Mouse (Mus musculus) MEL (cell line): ENCODE measurements around the gene Smyd3. TPM values are rescaled to one million over a fixed set of nuclear protein-coding genes. Genes with fewer than 3 reads are reported as not detected.

Source experiments
- DNase-seq: peaks from one replicate; pipeline ENCODE4 v3.0.0; 2011; ENCODE audit warnings: low read depth, low spot score
- H3K27ac ChIP-seq: 2 replicates; pipeline ENCODE4 v1.5.1; 2012; ENCODE audit warnings: low read depth, mild to moderate bottlenecking, control low read depth, low read length, moderate library complexity; ENCODE audit not compliant: control insufficient read depth
- H3K27me3 ChIP-seq, 2 experiments: fragments of 150-350 bp in 1 of 2; sonication (generic) in 1 of 2; 2 replicates each; pipeline ENCODE4 v1.6.1; 2012; ENCODE audit warnings: low read length in 2 of 2, mild to moderate bottlenecking in 2 of 2, improper control_type of control experiment in 1 of 2, moderate library complexity in 1 of 2; ENCODE audit not compliant: insufficient read depth in 2 of 2, control insufficient read depth in 1 of 2
- H3K36me3 ChIP-seq, 2 experiments: 2 replicates each; pipeline ENCODE4 v1.6.1; 2012 to 2014; ENCODE audit warnings: low read length in 2 of 2, improper control_type of control experiment in 1 of 2, inconsistent platforms in 1 of 2, mild to moderate bottlenecking in 1 of 2; ENCODE audit not compliant: insufficient read depth in 2 of 2, control insufficient read depth in 1 of 2
- H3K4me1 ChIP-seq, 2 experiments: fragments of 150-350 bp in 1 of 2; sonication (generic) in 1 of 2; 2 replicates each; pipeline ENCODE4 v1.6.1; 2012; ENCODE audit warnings: low read length in 2 of 2, improper control_type of control experiment in 1 of 2, mild to moderate bottlenecking in 1 of 2; ENCODE audit not compliant: insufficient read depth in 2 of 2, control insufficient read depth in 1 of 2
- H3K4me3 ChIP-seq, 2 experiments: fragments of 150-350 bp in 1 of 2; sonication (generic) in 1 of 2; 2 replicates each; pipeline ENCODE4 v1.5.1; 2012; ENCODE audit warnings: low read depth in 2 of 2, low read length in 2 of 2, mild to moderate bottlenecking in 2 of 2, moderate library complexity in 2 of 2, control low read depth in 1 of 2, improper control_type of control experiment in 1 of 2; ENCODE audit not compliant: control insufficient read depth in 1 of 2, insufficient read depth in 1 of 2
- H3K79me2 ChIP-seq: 2 replicates; pipeline ENCODE4 v1.6.1; 2012; ENCODE audit warnings: mild to moderate bottlenecking, low read length, moderate library complexity; ENCODE audit not compliant: control insufficient read depth, poor library complexity, insufficient read depth
- H3K9ac ChIP-seq: 2 replicates; pipeline ENCODE4 v1.6.1; 2012; ENCODE audit warnings: low read depth, mild to moderate bottlenecking, control low read depth, low read length, moderate library complexity; ENCODE audit not compliant: control insufficient read depth, poor library complexity, severe bottlenecking
- H3K9me3 ChIP-seq: fragments of 150-350 bp; sonication (generic); replicated peaks from 2 replicates; pipeline ENCODE4 v1.6.1; 2012; ENCODE audit warnings: mild to moderate bottlenecking, low read length, improper control_type of control experiment, moderate library complexity; ENCODE audit not compliant: insufficient read depth
- BHLHE40 ChIP-seq: IDR thresholded peaks from 2 replicates; pipeline ENCODE4 v1.6.1; 2012; ENCODE audit warnings: low read depth, mild to moderate bottlenecking, inconsistent platforms, low read length, improper control_type of control experiment, borderline replicate concordance
- CHD2 ChIP-seq: IDR thresholded peaks from 2 replicates; pipeline ENCODE4 v1.6.1; 2011; ENCODE audit warnings: low read length, improper control_type of control experiment
- ELF1 ChIP-seq: IDR thresholded peaks from 2 replicates; pipeline ENCODE4 v1.6.1; 2014; ENCODE audit warnings: low read depth, mild to moderate bottlenecking, inconsistent platforms, low read length, improper control_type of control experiment, moderate library complexity
- EP300 ChIP-seq, 2 experiments: IDR thresholded peaks; 2 replicates each; pipeline ENCODE4 v1.6.1; 2011; ENCODE audit warnings: improper control_type of control experiment in 2 of 2, low read length in 2 of 2, low read depth in 1 of 2, mild to moderate bottlenecking in 1 of 2
- GATA1 ChIP-seq: IDR thresholded peaks from 2 replicates; pipeline ENCODE4 v1.6.1; 2011; ENCODE audit warnings: low read depth, low read length, improper control_type of control experiment
- HCFC1 ChIP-seq: IDR thresholded peaks from 2 replicates; pipeline ENCODE4 v1.6.1; 2012; ENCODE audit warnings: low read depth, mild to moderate bottlenecking, inconsistent platforms, low read length, improper control_type of control experiment, moderate library complexity
- JUND ChIP-seq: IDR thresholded peaks from 2 replicates; pipeline ENCODE4 v1.6.1; 2011; ENCODE audit warnings: low read depth, mild to moderate bottlenecking, improper control_type of control experiment, low read length
- KAT2A ChIP-seq: conservative IDR thresholded peaks from 2 replicates; pipeline ENCODE4 v1.6.1; 2012; ENCODE audit warnings: low read depth, low read length, improper control_type of control experiment, inconsistent platforms
- MAX ChIP-seq: IDR thresholded peaks from 2 replicates; pipeline ENCODE4 v1.6.1; 2011; ENCODE audit warnings: low read length, improper control_type of control experiment
- MEF2A ChIP-seq: IDR thresholded peaks from 2 replicates; pipeline ENCODE4 v1.6.1; 2014; ENCODE audit warnings: low read depth, mild to moderate bottlenecking, inconsistent platforms, low read length, improper control_type of control experiment; ENCODE audit not compliant: poor library complexity, insufficient replicate concordance, severe bottlenecking; ENCODE audit errors: extremely low read depth
- MXI1 ChIP-seq: IDR thresholded peaks from 2 replicates; pipeline ENCODE4 v1.6.1; 2011; ENCODE audit warnings: mild to moderate bottlenecking, low read depth, low read length, improper control_type of control experiment
- MYB ChIP-seq: IDR thresholded peaks from 2 replicates; pipeline ENCODE4 v1.6.1; 2011; ENCODE audit warnings: mild to moderate bottlenecking, low read depth, low read length, improper control_type of control experiment
- POLR2AphosphoS5 ChIP-seq: IDR thresholded peaks from 2 replicates; pipeline ENCODE4 v1.6.1; 2012; ENCODE audit warnings: low read depth, borderline replicate concordance, mild to moderate bottlenecking, inconsistent platforms, low read length, moderate library complexity, mixed read lengths
- RCOR1 ChIP-seq: IDR thresholded peaks from 2 replicates; pipeline ENCODE4 v1.6.1; 2012; ENCODE audit warnings: low read depth, mild to moderate bottlenecking, inconsistent platforms, low read length, improper control_type of control experiment
- SIN3A ChIP-seq: IDR thresholded peaks from 2 replicates; pipeline ENCODE4 v1.6.1; 2012; ENCODE audit warnings: low read length, improper control_type of control experiment, inconsistent platforms
- TAL1 ChIP-seq: IDR thresholded peaks from 2 replicates; pipeline ENCODE4 v1.6.1; 2012; ENCODE audit warnings: mild to moderate bottlenecking, inconsistent platforms, low read length, moderate library complexity, mixed read lengths
- TCF12 ChIP-seq: IDR thresholded peaks from 2 replicates; pipeline ENCODE4 v1.6.1; 2014; ENCODE audit warnings: low read depth, mild to moderate bottlenecking, inconsistent platforms, low read length, improper control_type of control experiment, moderate library complexity
- UBTF ChIP-seq: IDR thresholded peaks from 2 replicates; pipeline ENCODE4 v1.6.1; 2012; ENCODE audit warnings: low read depth, mild to moderate bottlenecking, inconsistent platforms, low read length, improper control_type of control experiment, moderate library complexity, borderline replicate concordance; ENCODE audit not compliant: insufficient read depth
- USF1 ChIP-seq: IDR thresholded peaks from 2 replicates; pipeline ENCODE4 v1.6.1; 2014; ENCODE audit warnings: low read depth, mild to moderate bottlenecking, inconsistent platforms, low read length, improper control_type of control experiment, moderate library complexity
- ZC3H11A ChIP-seq: IDR thresholded peaks from 2 replicates; pipeline ENCODE4 v1.6.1; 2012; ENCODE audit warnings: low read depth, mild to moderate bottlenecking, inconsistent platforms, low read length, improper control_type of control experiment
- ZKSCAN1 ChIP-seq: IDR thresholded peaks from 2 replicates; pipeline ENCODE4 v1.6.1; 2012; ENCODE audit warnings: low read depth, mild to moderate bottlenecking, inconsistent platforms, low read length, improper control_type of control experiment, moderate library complexity
- ZMIZ1 ChIP-seq: IDR thresholded peaks from 2 replicates; pipeline ENCODE4 v1.6.1; 2012; ENCODE audit warnings: low read depth, mild to moderate bottlenecking, inconsistent platforms, low read length, improper control_type of control experiment, moderate library complexity
- polyA plus RNA-seq, 2 experiments: library from polyadenylated mRNA; stranded (reverse) in 1 of 2; unstranded in 1 of 2; fragments of >175 nt in 1 of 2; fragments of >200 nt in 1 of 2; gene quantifications; 2 replicates each; pipeline versions ENCODE4 v1.2.1 to v1.2.4; 2012; ENCODE audit warnings: low replicate concordance in 2 of 2, low read depth in 1 of 2; ENCODE audit not compliant: insufficient read length in 2 of 2, insufficient read depth in 1 of 2, missing spikeins in 1 of 2
- total RNA-seq: library from RNA; depleted of rRNA; stranded (reverse); fragments of 300-350 nt; gene quantifications from 2 replicates; pipeline ENCODE4 v1.2.3, GENCODE M21; 2012

Gene Smyd3
- total and polyA plus RNA-seq, 3 experiments = 13.3 to 18.2 TPM; not detected in 1

GRCm38 (mm10) chr1:178999876-179000528, 517.8 kb downstream of the Smyd3 start (continued):
- no peak for TF ChIP-seq TCF12
- TF ChIP-seq MXI1 = no peak

GRCm38 (mm10) chr1:178997870-178998269, 520.0 kb downstream of the Smyd3 start:
- no peak overlapping the region for H3K4me3 ChIP-seq
- H3K27me3 ChIP-seq = no peaks in the 10 kb centered on the region
- H3K9me3 ChIP-seq = no peaks in the 10 kb centered on the region
- TF ChIP-seq KAT2A = no peak
- TF ChIP-seq TCF12 = no peak
- TF ChIP-seq RCOR1 = no peak
- no peak for TF ChIP-seq HCFC1
- TF ChIP-seq BHLHE40 = no peak
- H3K9ac ChIP-seq = no peak overlapping the region
- no peaks in the 10 kb centered on the region for H3K4me1 ChIP-seq
- no peaks in the 10 kb centered on the region for H3K36me3 ChIP-seq
- H3K27ac ChIP-seq = no peak overlapping the region
- DNase-seq = no peak
- no peaks in the 10 kb centered on the region for H3K79me2 ChIP-seq

- peaks cover 0 to 4% of the 10 kb centered on the region in 2 experiments; a peak in 1 of 4 replicates for H3K4me1 ChIP-seq
- no peak overlapping the region for H3K9ac ChIP-seq
- H3K79me2 ChIP-seq = no peaks in the 10 kb centered on the region
- no peaks in the 10 kb centered on the region for H3K27me3 ChIP-seq
- H3K4me3 ChIP-seq = no peak overlapping the region
- H3K27ac ChIP-seq = no peak overlapping the region
- no peaks in the 10 kb centered on the region for H3K36me3 ChIP-seq
- TF ChIP-seq SIN3A (no peak), JUND (no peak), MEF2A (no peak), RCOR1 (no peak), ZKSCAN1 (no peak)
- DNase-seq = no peak
- no peaks in the 10 kb centered on the region for H3K9me3 ChIP-seq
Observed at GRCm38 (mm10) chr1:178994263-178994662, 523.6 kb downstream of the Smyd3 start.

- H3K27me3 ChIP-seq = no peaks in the 10 kb centered on the region
- H3K4me3 ChIP-seq = no peak overlapping the region
- H3K9ac ChIP-seq = no peak overlapping the region
- no peaks in the 10 kb centered on the region for H3K79me2 ChIP-seq
- no peaks in the 10 kb centered on the region for H3K36me3 ChIP-seq
- H3K27ac ChIP-seq = no peak overlapping the region
- H3K9me3 ChIP-seq = no peaks in the 10 kb centered on the region
- no peak for DNase-seq
- peaks cover 0 to 4% of the 10 kb centered on the region in 2 experiments; a peak in 1 of 4 replicates for H3K4me1 ChIP-seq
- TF ChIP-seq MAX (no peak), UBTF (no peak), GATA1 (no peak), ZC3H11A (no peak), POLR2AphosphoS5 (no peak), TAL1 (no peak), JUND (no peak), RCOR1 (no peak), SIN3A (no peak), EP300 (IDR thresholded peaks at IDR 0.05; ENCODE audit: low read depth in 1 of 2, low read length in 2 of 2) (no peak), ZMIZ1 (no peak), CHD2 (no peak), ELF1 (no peak), MYB (no peak), USF1 (no peak)
Observed at GRCm38 (mm10) chr1:178992503-178992902, 525.3 kb downstream of the Smyd3 start.
